Mouse (Mus musculus) brain, embryonic 14.5 days (tissue): Measurements from ENCODE around the gene Unc45a.

Experiments used
- CTCF ChIP-seq: fragments of 200-500 bp; IDR thresholded peaks from 2 replicates; pipeline ENCODE4 v1.5.1; 2012; ENCODE audit warnings: inconsistent platforms, mild to moderate bottlenecking, moderate library complexity, borderline replicate concordance; ENCODE audit not compliant: insufficient read depth, insufficient read length; ENCODE audit errors: extremely low read depth
- POLR2A ChIP-seq: fragments of 200-500 bp; IDR thresholded peaks from 2 replicates; pipeline ENCODE4 v1.6.1; 2012; ENCODE audit warnings: mild to moderate bottlenecking, inconsistent platforms, borderline replicate concordance; ENCODE audit not compliant: poor library complexity, insufficient read depth, insufficient read length, severe bottlenecking; ENCODE audit errors: extremely low read depth

- TF ChIP-seq POLR2A: no peak
- no peak for TF ChIP-seq CTCF
Measured at GRCm38 (mm10) chr7:80341793-80342192, 988 bp upstream of the Unc45a start.
